Mouse (Mus musculus): Measurements from ENCODE around the gene Tbpl1.

DNA sequence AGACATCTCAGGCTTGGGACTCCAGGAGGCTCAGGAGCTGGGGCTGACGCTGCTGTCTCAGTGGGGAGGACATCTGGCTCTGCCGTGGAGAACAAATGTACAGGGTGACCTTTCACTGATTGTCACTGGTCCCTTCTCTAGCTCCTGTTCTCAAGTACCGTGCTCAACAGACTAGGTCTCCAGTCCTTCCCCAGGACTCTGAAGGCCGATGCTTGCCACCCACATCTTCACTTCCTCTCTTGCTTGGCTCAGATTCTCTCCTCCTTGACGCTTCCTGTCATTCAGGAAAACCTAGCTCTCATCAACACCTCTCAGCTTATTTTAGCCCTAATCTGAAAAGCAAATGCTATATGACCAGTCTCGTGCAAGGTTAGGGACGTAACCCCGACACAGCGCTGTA is 31.0 kb downstream of the Tbpl1 start:
- no peak for TF ChIP-seq CTCF (IDR thresholded peaks at IDR 0.05; ENCODE audit: control insufficient read depth, insufficient read depth, insufficient replicate concordance, low read depth, low read length)
- no peak for TF ChIP-seq POLR2A (IDR thresholded peaks at IDR 0.05; ENCODE audit: control insufficient read depth, low read depth, low read length)

Data from testis, adult 2 months (tissue).